Mouse (Mus musculus): ENCODE results near the gene Nyap1. TPM values are rescaled to one million over a fixed set of nuclear protein-coding genes. Genes with fewer than 3 reads are reported as not detected.

Gene Nyap1
- 1 to 10 TPM; 3.1 to 3.3 TPM for total RNA-seq (2021)

GRCm38 (mm10) chr5:137741023-137741931, at the start of gene Nyap1:
Gene Nyap1 (minus strand): TSS chr5:137741607.
- peak; percentile 84 for DNase-seq

- no peak for DNase-seq
These were observed 47.6 kb upstream of the Nyap1 start for GRCm38 (mm10) chr5:137788946-137789531.

GRCm38 (mm10) chr5:137788171-137788570, 46.8 kb upstream of the Nyap1 start:
- DNase-seq, result peak; percentile 18

- DNase-seq, result peak; percentile 98
These were observed 45.9 kb upstream of the Nyap1 start, which contains the start of the genes Mepce and Zcwpw1 for GRCm38 (mm10) chr5:137787151-137787928. Gene Mepce (minus strand): TSS chr5:137787655. Gene Zcwpw1 (plus strand): TSS chr5:137787798.

GRCm38 (mm10) chr5:137786109-137786942, 44.9 kb upstream of the Nyap1 start:
- DNase-seq, result peak; percentile 99

- DNase-seq, result peak; percentile 60
These were observed 44.0 kb upstream of the Nyap1 start for GRCm38 (mm10) chr5:137785164-137786031.

- DNase-seq, result no peak
These were observed 43.1 kb upstream of the Nyap1 start for GRCm38 (mm10) chr5:137784546-137784945.

GRCm38 (mm10) chr5:137783901-137784540, 42.6 kb upstream of the Nyap1 start:
- no peak for DNase-seq

- DNase-seq, result no peak
These were observed 41.5 kb upstream of the Nyap1 start for GRCm38 (mm10) chr5:137782776-137783522.

- DNase-seq, result no peak
These were observed 40.3 kb upstream of the Nyap1 start for GRCm38 (mm10) chr5:137781661-137782060.

- DNase-seq, result peak; percentile 44
These were observed 37.9 kb upstream of the Nyap1 start for GRCm38 (mm10) chr5:137779053-137779933.

GRCm38 (mm10) chr5:137778635-137779034, 37.2 kb upstream of the Nyap1 start, which contains the start of gene Ppp1r35:
Gene Ppp1r35 (plus strand): TSS chr5:137778849.
- peak; percentile 98 for DNase-seq

- no peak for DNase-seq
These were observed 35.9 kb upstream of the Nyap1 start for GRCm38 (mm10) chr5:137777267-137777845.

GRCm38 (mm10) chr5:137776408-137776918, 35.1 kb upstream of the Nyap1 start:
- DNase-seq, result no peak

GRCm38 (mm10) chr5:137775587-137776290, 34.3 kb upstream of the Nyap1 start:
- DNase-seq, result no peak

GRCm38 (mm10) chr5:137772755-137773154, 31.3 kb upstream of the Nyap1 start:
- DNase-seq, result no peak

GRCm38 (mm10) chr5:137770709-137771108, 29.3 kb upstream of the Nyap1 start:
- DNase-seq, result peak; percentile 50
